Mouse (Mus musculus): ENCODE measurements around the gene Wasf2.

GRCm38 (mm10) chr4:133162196-133162595, 31.9 kb downstream of the Wasf2 start:
- TF ChIP-seq POLR2A (IDR thresholded peaks at IDR 0.05; ENCODE audit: low read depth, low read length) (no peak), CTCF (conservative IDR thresholded peaks at IDR 0.05 in 1 of 2, IDR thresholded peaks at IDR 0.05 in 1 of 2; ENCODE audit: low read depth in 2 of 2, low read length in 2 of 2) (no peak), GABPA (IDR thresholded peaks at IDR 0.05; ENCODE audit: insufficient replicate concordance, low read depth, low read length) (no peak), USF2 (conservative IDR thresholded peaks at IDR 0.05; ENCODE audit: low read depth, low read length) (no peak), ZNF384 (IDR thresholded peaks at IDR 0.05; ENCODE audit: low read depth, low read length) (no peak), USF1 (IDR thresholded peaks at IDR 0.05; ENCODE audit: low read depth, low read length) (no peak), TCF12 (IDR thresholded peaks at IDR 0.05; ENCODE audit: low read depth, low read length) (no peak), MAZ (IDR thresholded peaks at IDR 0.05; ENCODE audit: low read depth, low read length) (no peak), MXI1 (IDR thresholded peaks at IDR 0.05; ENCODE audit: low read depth, low read length) (no peak), JUN (IDR thresholded peaks at IDR 0.05; ENCODE audit: insufficient read depth, low read depth, low read length) (no peak), MAFK (IDR thresholded peaks at IDR 0.05; ENCODE audit: insufficient replicate concordance, low read length) (no peak), EP300 (IDR thresholded peaks at IDR 0.05; ENCODE audit: low read length) (no peak)

Data from CH12.LX (cell line).